Mouse (Mus musculus): ENCODE results near the gene Cdx4. TPM values are rescaled to one million over a fixed set of nuclear protein-coding genes. Genes with fewer than 3 reads are reported as not detected.

Gene Cdx4
- total and polyA plus RNA-seq, 3 experiments, result not detected

DNA sequence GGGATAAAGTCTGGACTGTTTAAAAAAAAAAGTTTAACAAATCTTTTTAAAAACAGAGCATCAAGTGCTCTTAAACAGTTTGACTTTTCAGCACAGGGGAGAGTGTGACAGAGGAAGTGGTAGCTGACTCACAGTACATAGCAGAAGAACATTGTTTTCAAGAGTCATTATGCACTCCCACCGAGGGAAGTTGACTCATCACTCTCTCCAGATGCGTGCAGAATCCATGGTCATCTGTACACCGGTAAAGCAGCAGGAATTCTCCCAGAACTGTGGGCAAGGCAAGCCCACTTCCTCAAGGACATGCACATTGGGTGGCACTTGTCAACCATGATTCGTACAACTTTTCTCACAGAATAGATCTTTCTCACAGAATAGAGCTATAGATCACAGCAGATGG lies 22.3 kb upstream of the Cdx4 start:
- DNase-seq (ENCODE audit: low read depth, low spot score), result no peak
- H3K4me1 ChIP-seq (ENCODE audit: control insufficient read depth in 1 of 2, insufficient read depth in 2 of 2, low read length in 2 of 2), result no peaks in the 10 kb centered on the region
- no peak for TF ChIP-seq RAD21 (IDR thresholded peaks at IDR 0.05; ENCODE audit: low read depth, low read length)
- no peak for TF ChIP-seq MXI1 (IDR thresholded peaks at IDR 0.05; ENCODE audit: low read depth, low read length)
- TF ChIP-seq POLR2AphosphoS5 (IDR thresholded peaks at IDR 0.05; ENCODE audit: borderline replicate concordance, low read depth, low read length), result no peak
- TF ChIP-seq MAZ (IDR thresholded peaks at IDR 0.05; ENCODE audit: low read depth, low read length), result no peak
- no peak for TF ChIP-seq SIN3A (IDR thresholded peaks at IDR 0.05; ENCODE audit: low read length)
- no peak for TF ChIP-seq ZMIZ1 (IDR thresholded peaks at IDR 0.05; ENCODE audit: low read depth, low read length)
- no peak for TF ChIP-seq GABPA (IDR thresholded peaks at IDR 0.05; ENCODE audit: low read depth, low read length)
- no peak for TF ChIP-seq POLR2A (IDR thresholded peaks at IDR 0.05; ENCODE audit: control insufficient read depth in 1 of 2, insufficient read depth in 1 of 2, low read depth in 1 of 2, low read length in 2 of 2, poor library complexity in 1 of 2)
- TF ChIP-seq TCF12 (IDR thresholded peaks at IDR 0.05; ENCODE audit: low read depth, low read length), result no peak
- no peak for TF ChIP-seq E2F4 (IDR thresholded peaks at IDR 0.05; ENCODE audit: borderline replicate concordance, low read depth, low read length)
- no peak for TF ChIP-seq MYC (IDR thresholded peaks at IDR 0.05; ENCODE audit: low read depth, low read length)
- TF ChIP-seq TBP (IDR thresholded peaks at IDR 0.05; ENCODE audit: low read depth, low read length), result no peak
- TF ChIP-seq MAX (IDR thresholded peaks at IDR 0.05; ENCODE audit: low read length), result no peak
- no peak for TF ChIP-seq UBTF (IDR thresholded peaks at IDR 0.05; ENCODE audit: borderline replicate concordance, insufficient read depth, low read depth, low read length)
- no peak for TF ChIP-seq EP300 (IDR thresholded peaks at IDR 0.05; ENCODE audit: low read depth in 1 of 2, low read length in 2 of 2)
- no peak for TF ChIP-seq ZNF384 (IDR thresholded peaks at IDR 0.05; ENCODE audit: low read depth, low read length)
- no peaks in the 10 kb centered on the region for H3K36me3 ChIP-seq (ENCODE audit: control insufficient read depth in 1 of 2, insufficient read depth in 2 of 2, low read length in 2 of 2)
- H3K27ac ChIP-seq (ENCODE audit: control insufficient read depth, low read depth, low read length), result no peak overlapping the region
- H3K4me3 ChIP-seq (ENCODE audit: control insufficient read depth in 1 of 2, insufficient read depth in 1 of 2, low read depth in 2 of 2, low read length in 2 of 2), result no peak overlapping the region
- no peaks in the 10 kb centered on the region for H3K27me3 ChIP-seq (ENCODE audit: control insufficient read depth in 1 of 2, insufficient read depth in 2 of 2, low read length in 2 of 2)
- H3K79me2 ChIP-seq (ENCODE audit: control insufficient read depth, insufficient read depth, low read length, poor library complexity), result no peaks in the 10 kb centered on the region
- no peak overlapping the region for H3K9ac ChIP-seq (ENCODE audit: control insufficient read depth, low read depth, low read length, poor library complexity, severe bottlenecking)
- no peaks in the 10 kb centered on the region for H3K9me3 ChIP-seq (replicated peaks; ENCODE audit: insufficient read depth, low read length)

DNA sequence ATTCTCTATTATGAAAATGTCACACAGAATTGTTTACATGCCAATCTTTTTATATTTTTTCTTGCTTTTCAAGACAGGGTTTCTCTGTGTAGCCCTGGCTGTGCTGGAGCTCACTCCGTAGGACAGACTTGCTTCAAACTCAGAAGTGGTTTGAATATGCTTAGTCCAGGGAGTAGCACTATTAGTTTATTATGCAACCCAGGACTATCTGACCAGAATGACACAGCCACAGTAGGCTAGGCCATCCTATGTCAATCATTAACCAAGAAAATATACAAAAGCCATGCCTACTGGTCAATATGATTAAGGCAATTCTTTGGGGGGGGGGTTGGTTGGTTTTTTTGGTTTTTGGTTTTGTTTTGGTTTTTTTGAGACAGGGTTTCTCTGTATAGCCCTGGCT lies 12.9 kb upstream of the Cdx4 start:
- H3K36me3 ChIP-seq (ENCODE audit: control insufficient read depth in 1 of 2, insufficient read depth in 2 of 2, low read length in 2 of 2), result no peaks in the 10 kb centered on the region
- H3K4me1 ChIP-seq (ENCODE audit: control insufficient read depth in 1 of 2, insufficient read depth in 2 of 2, low read length in 2 of 2), result no peaks in the 10 kb centered on the region
- no peak for DNase-seq (ENCODE audit: low read depth, low spot score)
- H3K4me3 ChIP-seq (ENCODE audit: control insufficient read depth in 1 of 2, insufficient read depth in 1 of 2, low read depth in 2 of 2, low read length in 2 of 2), result no peak overlapping the region
- no peaks in the 10 kb centered on the region for H3K27me3 ChIP-seq (ENCODE audit: control insufficient read depth in 1 of 2, insufficient read depth in 2 of 2, low read length in 2 of 2)
- TF ChIP-seq SMC3 (IDR thresholded peaks at IDR 0.05; ENCODE audit: low read depth, low read length), result no peak
- TF ChIP-seq NELFE (IDR thresholded peaks at IDR 0.05; ENCODE audit: low read depth, low read length), result no peak
- no peak for TF ChIP-seq USF1 (IDR thresholded peaks at IDR 0.05; ENCODE audit: low read depth, low read length)
- no peaks in the 10 kb centered on the region for H3K9me3 ChIP-seq (replicated peaks; ENCODE audit: insufficient read depth, low read length)
- no peak overlapping the region for H3K9ac ChIP-seq (ENCODE audit: control insufficient read depth, low read depth, low read length, poor library complexity, severe bottlenecking)
- H3K79me2 ChIP-seq (ENCODE audit: control insufficient read depth, insufficient read depth, low read length, poor library complexity), result no peaks in the 10 kb centered on the region
- no peak overlapping the region for H3K27ac ChIP-seq (ENCODE audit: control insufficient read depth, low read depth, low read length)

Measured in MEL (cell line).